Mouse (Mus musculus) neural tube, embryonic 12.5 days (tissue): ENCODE measurements around the gene Ddx25. TPM values are rescaled to one million over a fixed set of nuclear protein-coding genes. Genes with fewer than 3 reads are reported as not detected.

Source experiments
- ATAC-seq: fragments of 200-750 bp; cut with Nextera tagmentation; 2 replicates; pipeline ENCODE4 v1.8.0; 2017; ENCODE audit warnings: low read depth, mild to moderate bottlenecking, moderate TSS enrichment, moderate library complexity; ENCODE audit not compliant: low FRiP score
- H3K27ac ChIP-seq: fragments of 300-500 bp; sonication (generic); 2 replicates; pipeline ENCODE4 v1.5.1; 2016
- H3K27me3 ChIP-seq: fragments of 300-500 bp; sonication (generic); replicated peaks from 2 replicates; pipeline ENCODE4 v1.6.1; 2016; ENCODE audit warnings: mild to moderate bottlenecking
- H3K36me3 ChIP-seq: fragments of 300-500 bp; sonication (generic); 2 replicates; pipeline ENCODE4 v1.6.1; 2016; ENCODE audit warnings: mild to moderate bottlenecking
- H3K4me1 ChIP-seq: fragments of 300-500 bp; sonication (generic); 2 replicates; pipeline ENCODE4 v1.6.1; 2016
- H3K4me2 ChIP-seq: fragments of 300-500 bp; sonication (generic); replicated peaks from 2 replicates; pipeline ENCODE4 v1.6.1; 2016; ENCODE audit warnings: mild to moderate bottlenecking
- H3K4me3 ChIP-seq: fragments of 300-500 bp; sonication (generic); 2 replicates; pipeline ENCODE4 v1.5.1; 2016
- H3K9ac ChIP-seq: fragments of 300-500 bp; sonication (generic); 2 replicates; pipeline ENCODE4 v1.6.1; 2016; ENCODE audit warnings: mild to moderate bottlenecking
- H3K9me3 ChIP-seq: fragments of 300-500 bp; sonication (generic); 2 replicates; pipeline ENCODE4 v1.6.1; 2016; ENCODE audit warnings: mild to moderate bottlenecking
- WGBS: fragments of 180-500 bp; shearing (Covaris S2); methylation state at CpG from one replicate; pipeline ENCODE4 v1.1.7; 2016; 5-methylcytosine and 5-hydroxymethylcytosine counted together
- polyA plus RNA-seq: library from polyadenylated mRNA; unstranded; fragments of >200 nt; fragmentation: Nextera tagmentation; extraction: Ambion mirVana; gene quantifications from 2 replicates; pipeline ENCODE4 v1.2.1, GENCODE M21; 2016

The Ddx25 gene
- polyA plus RNA-seq, 1 experiment from 2014 or later, result 15.7 TPM

- Histone ChIP-seq H3K27me3 (no peaks in the 10 kb centered on the region), H3K9me3 (no peaks in the 10 kb centered on the region), H3K4me1 (no peaks in the 10 kb centered on the region), H3K4me2 (no peak overlapping the region), H3K27ac (no peak overlapping the region), H3K36me3 (no peaks in the 10 kb centered on the region), H3K4me3 (no peak overlapping the region), H3K9ac (no peak overlapping the region)
- WGBS, result 89% methylated on average over 5 of the region's 5 CpGs
- ATAC-seq, result no peak
Measured at GRCm38 (mm10) chr9:35516182-35516581, 42.1 kb downstream of the Ddx25 start.

GRCm38 (mm10) chr9:35513900-35514299, 44.4 kb downstream of the Ddx25 start:
- Histone ChIP-seq H3K27me3 (no peaks in the 10 kb centered on the region), H3K9ac (no peak overlapping the region), H3K9me3 (no peaks in the 10 kb centered on the region), H3K36me3 (no peaks in the 10 kb centered on the region), H3K4me3 (no peak overlapping the region), H3K4me1 (no peaks in the 10 kb centered on the region), H3K27ac (no peak overlapping the region), H3K4me2 (no peak overlapping the region)
- 84% methylated on average over 4 of the region's 4 CpGs for WGBS
- ATAC-seq, result no peak

DNA sequence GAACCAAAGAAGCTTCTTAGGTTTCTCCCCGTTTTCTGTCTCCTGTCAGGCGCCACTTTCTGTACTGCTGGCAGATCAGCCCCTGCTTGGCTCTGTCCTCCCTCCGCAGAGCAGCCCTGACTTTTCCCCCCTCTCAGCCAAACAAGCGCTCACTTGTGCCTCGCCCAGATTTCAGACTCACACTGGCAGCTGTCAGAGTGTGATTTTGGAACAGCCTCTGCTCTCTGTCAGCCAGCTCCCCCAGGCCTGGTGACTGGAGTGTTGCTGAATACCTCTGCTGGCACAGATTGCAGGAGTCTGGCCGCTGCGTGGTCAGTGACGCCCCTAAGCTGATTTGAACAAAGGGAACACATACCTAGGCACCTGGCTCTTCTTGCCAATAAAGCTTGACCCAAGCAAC, 50.1 kb downstream of the Ddx25 start:
- H3K27ac ChIP-seq, result no peak overlapping the region
- no peaks in the 10 kb centered on the region for H3K4me1 ChIP-seq
- no peaks in the 10 kb centered on the region for H3K27me3 ChIP-seq
- no peak overlapping the region for H3K4me2 ChIP-seq
- no peaks in the 10 kb centered on the region for H3K9me3 ChIP-seq
- H3K36me3 ChIP-seq, result peaks cover 18% of the 10 kb centered on the region; the same call in 1 of the 2 replicates
- no peak overlapping the region for H3K9ac ChIP-seq
- ATAC-seq, result no peak
- H3K4me3 ChIP-seq, result no peak overlapping the region
- 67% methylated on average over 8 of the region's 8 CpGs for WGBS

DNA sequence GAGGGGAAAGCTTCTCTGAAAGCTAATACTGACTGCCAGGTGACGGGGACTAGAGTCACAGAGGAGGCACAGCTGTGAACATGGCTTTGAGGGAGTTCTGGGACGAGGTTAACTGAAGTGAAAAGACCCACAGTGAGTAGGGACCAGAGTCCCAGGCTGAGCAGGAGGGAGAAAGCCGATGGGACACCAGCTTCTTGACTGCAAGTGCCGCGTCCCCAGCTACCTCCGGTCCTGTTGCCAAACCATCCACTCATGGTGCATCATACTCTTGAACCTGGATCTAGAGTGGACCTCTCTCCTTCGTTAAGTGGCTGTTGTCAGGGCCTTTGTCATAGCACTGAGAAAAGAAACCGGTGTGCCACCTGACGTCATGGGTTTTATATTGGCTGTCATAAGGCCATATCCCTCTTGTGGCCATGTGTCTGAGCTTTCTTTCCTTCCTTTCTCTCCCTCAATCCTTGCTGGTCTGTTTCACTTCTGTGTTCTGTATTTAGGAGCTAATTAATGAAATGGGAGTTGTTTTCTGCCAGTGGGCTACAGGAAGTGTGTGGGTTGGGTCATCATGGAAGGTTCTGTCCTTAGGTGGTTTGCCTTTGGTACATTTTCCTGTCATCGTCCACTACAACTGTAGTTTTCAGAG, 55.8 kb downstream of the Ddx25 start:
- Histone ChIP-seq H3K4me1 (no peaks in the 10 kb centered on the region), H3K9me3 (no peaks in the 10 kb centered on the region), H3K4me2 (no peak overlapping the region), H3K9ac (no peak overlapping the region), H3K27ac (no peak overlapping the region), H3K36me3 (peaks cover 43% of the 10 kb centered on the region; the same call in 1 of the 2 replicates), H3K27me3 (no peaks in the 10 kb centered on the region), H3K4me3 (no peak overlapping the region)
- WGBS, result 89% methylated on average over 10 of the region's 10 CpGs
- no peak for ATAC-seq

- Histone ChIP-seq H3K9me3 (no peaks in the 10 kb centered on the region), H3K9ac (no peak overlapping the region), H3K4me2 (no peak overlapping the region), H3K27me3 (no peaks in the 10 kb centered on the region), H3K27ac (no peak overlapping the region), H3K4me1 (no peaks in the 10 kb centered on the region), H3K4me3 (no peak overlapping the region), H3K36me3 (peaks cover 37% of the 10 kb centered on the region; the same call in 1 of the 2 replicates)
- ATAC-seq, result no peak
- 89% methylated on average over 6 of the region's 6 CpGs for WGBS
Measured at GRCm38 (mm10) chr9:35499946-35500345, 58.4 kb downstream of the Ddx25 start.

DNA sequence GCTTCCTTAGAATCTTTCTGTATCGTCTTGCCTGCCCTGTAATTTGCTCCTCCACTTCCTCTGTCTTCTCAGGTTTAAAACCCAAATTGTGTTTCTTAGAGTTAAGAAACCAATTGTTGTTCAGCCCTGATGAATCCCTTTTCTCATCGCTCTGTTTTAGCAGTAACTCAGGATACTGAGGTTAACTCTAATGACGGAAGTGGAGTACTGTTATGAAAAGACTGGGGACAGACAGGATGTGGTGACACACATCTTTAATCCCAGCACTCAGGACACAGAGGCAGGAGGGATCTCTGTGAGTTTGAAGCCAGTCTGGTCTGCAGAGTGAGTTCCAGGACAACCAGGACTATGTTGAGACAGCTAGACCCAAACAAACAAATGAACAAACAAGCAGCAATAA, 62.9 kb downstream of the Ddx25 start:
- no peak overlapping the region for H3K27ac ChIP-seq
- H3K36me3 ChIP-seq, result peaks cover 16% of the 10 kb centered on the region
- no peak overlapping the region for H3K9ac ChIP-seq
- H3K9me3 ChIP-seq, result no peaks in the 10 kb centered on the region
- H3K27me3 ChIP-seq, result no peaks in the 10 kb centered on the region
- 71% methylated on average over 3 of the region's 3 CpGs for whole genome bisulfite sequencing
- ATAC-seq, result no peak
- no peaks in the 10 kb centered on the region for H3K4me1 ChIP-seq
- no peak overlapping the region for H3K4me2 ChIP-seq
- H3K4me3 ChIP-seq, result no peak overlapping the region

GRCm38 (mm10) chr9:35494937-35495336, 63.4 kb downstream of the Ddx25 start:
- no peak overlapping the region for H3K4me3 ChIP-seq
- H3K27me3 ChIP-seq, result no peaks in the 10 kb centered on the region
- ATAC-seq, result no peak
- no peak overlapping the region for H3K9ac ChIP-seq
- no peaks in the 10 kb centered on the region for H3K4me1 ChIP-seq
- no peak overlapping the region for H3K4me2 ChIP-seq
- H3K27ac ChIP-seq, result no peak overlapping the region
- WGBS, result 36% methylated on average over 4 of the region's 4 CpGs
- H3K36me3 ChIP-seq, result peaks cover 16% of the 10 kb centered on the region
- no peaks in the 10 kb centered on the region for H3K9me3 ChIP-seq

DNA sequence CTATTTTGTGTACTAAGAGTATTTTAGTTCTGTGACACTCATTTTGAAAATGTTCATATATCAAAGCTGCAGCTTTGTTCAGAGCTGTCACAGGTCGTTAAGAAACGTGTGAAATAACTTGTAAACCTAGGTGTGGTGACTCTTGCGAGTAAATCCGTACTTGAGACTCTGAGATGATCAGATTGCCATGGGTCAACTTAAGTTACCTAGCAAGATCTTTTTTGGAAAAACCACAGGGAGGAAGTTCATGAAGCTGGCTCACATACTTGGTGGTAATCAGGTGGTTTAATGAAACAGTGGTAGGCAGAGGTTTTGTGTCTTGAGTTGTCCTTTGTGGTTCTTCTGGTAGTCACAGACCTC, 64.6 kb downstream of the Ddx25 start:
- no peaks in the 10 kb centered on the region for H3K27me3 ChIP-seq
- H3K9me3 ChIP-seq, result no peaks in the 10 kb centered on the region
- WGBS, result 40% methylated on average over 4 of the region's 4 CpGs
- H3K4me1 ChIP-seq, result no peaks in the 10 kb centered on the region
- no peak overlapping the region for H3K4me2 ChIP-seq
- ATAC-seq, result no peak
- no peak overlapping the region for H3K27ac ChIP-seq
- H3K9ac ChIP-seq, result no peak overlapping the region
- H3K36me3 ChIP-seq, result peaks cover 25% of the 10 kb centered on the region
- no peak overlapping the region for H3K4me3 ChIP-seq

DNA sequence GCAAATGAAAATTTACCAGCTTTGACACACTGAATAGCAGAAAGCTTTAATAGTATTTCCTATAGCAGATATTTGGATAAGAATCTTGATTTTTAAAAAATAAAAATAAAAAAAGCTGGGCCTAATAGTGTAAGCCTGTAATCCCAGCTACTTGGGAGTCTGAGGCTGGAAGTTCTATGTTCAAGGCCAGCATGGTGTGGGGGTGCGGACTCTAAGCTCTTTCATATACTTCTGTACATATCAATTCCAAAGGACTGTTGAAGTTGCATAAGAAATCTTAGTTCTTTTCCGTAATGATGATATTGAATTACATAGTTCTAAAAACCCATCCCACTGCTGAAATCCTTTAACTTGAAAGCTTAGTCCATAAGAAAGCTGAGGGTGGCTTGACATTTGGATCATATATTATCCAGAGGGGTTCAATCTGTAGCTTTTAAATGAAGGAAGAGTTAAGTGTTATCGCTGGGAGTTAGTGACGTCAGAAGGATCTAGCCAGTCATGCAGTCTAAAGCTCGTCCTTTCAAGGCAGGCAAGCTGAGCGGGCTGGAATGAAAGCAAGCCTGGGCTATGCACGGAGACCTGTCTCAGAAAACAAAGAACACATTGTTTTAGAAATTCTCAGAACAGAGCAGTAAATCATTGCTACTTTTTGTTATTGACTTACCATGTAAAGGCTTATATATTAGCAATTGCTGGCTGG, 65.1 kb downstream of the Ddx25 start:
- Histone ChIP-seq H3K9me3 (no peaks in the 10 kb centered on the region), H3K27ac (no peak overlapping the region), H3K4me3 (no peak overlapping the region), H3K4me2 (no peak overlapping the region), H3K27me3 (no peaks in the 10 kb centered on the region), H3K9ac (no peak overlapping the region), H3K4me1 (no peaks in the 10 kb centered on the region), H3K36me3 (peaks cover 27% of the 10 kb centered on the region)
- peak; percentile 72; the same call in 1 of the 2 replicates for ATAC-seq
- WGBS, result 36% methylated on average over 7 of the region's 7 CpGs

DNA sequence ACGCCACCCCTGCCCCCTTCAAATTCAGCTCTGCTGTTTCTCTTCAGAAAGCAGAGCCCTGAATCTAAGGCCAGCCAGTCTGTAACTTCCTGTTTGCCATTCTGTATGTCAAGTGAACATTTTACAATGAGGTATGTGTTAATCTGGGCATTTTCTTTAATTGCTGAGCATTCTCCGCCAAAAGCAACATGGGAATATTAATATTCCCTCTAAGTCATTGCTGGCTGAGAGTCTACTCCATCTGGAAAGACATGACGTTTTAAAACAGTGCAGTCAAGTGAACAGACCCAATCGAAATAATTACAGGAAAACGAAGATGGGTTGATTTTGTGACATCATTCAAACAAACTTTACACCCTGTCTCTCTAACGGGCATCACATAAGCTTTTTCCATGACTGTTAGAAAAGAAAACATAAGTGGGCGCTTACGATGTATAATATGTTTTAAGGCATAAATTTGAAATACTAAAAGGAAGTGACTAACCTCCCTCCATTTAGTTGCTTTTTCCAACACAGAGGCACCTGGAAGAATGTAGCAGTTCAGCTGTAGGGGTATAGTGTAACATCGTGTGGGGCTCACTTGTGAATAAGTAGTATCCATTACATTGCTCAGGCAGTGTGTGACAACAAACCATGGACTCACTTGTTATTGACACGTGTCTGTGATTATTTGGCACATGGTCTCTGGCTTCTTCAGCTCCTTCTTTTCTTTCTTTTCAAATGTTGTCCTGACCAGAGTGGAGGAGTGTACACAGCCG, 67.0 kb downstream of the Ddx25 start:
- ATAC-seq, result no peak
- Histone ChIP-seq H3K27me3 (no peaks in the 10 kb centered on the region), H3K27ac (no peak overlapping the region), H3K4me3 (no peak overlapping the region), H3K9ac (no peak overlapping the region), H3K4me2 (no peak overlapping the region), H3K4me1 (no peaks in the 10 kb centered on the region), H3K9me3 (no peaks in the 10 kb centered on the region), H3K36me3 (peaks cover 39% of the 10 kb centered on the region)
- WGBS, result 82% methylated on average over 11 of the region's 11 CpGs

DNA sequence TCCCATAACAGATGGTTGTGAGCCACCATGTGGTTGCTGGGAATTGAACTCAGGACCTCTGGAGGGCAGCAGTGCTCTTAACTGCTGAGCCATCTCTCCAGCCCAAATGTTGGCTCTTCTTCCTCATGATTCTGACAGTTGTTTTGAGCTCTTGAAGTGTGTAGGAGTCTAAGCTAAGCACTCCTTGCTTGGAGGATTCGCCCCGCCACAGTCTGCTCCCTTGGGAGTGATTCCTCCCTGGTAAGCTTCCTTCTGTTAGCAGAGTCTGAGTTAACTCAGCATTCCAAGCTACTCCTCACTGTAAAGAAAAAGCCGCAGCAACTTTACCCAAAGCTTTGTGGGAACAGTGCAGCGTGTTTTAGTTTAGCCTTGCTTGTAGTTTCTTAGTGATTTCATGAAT, 69.8 kb downstream of the Ddx25 start:
- Histone ChIP-seq H3K36me3 (peaks cover 56% of the 10 kb centered on the region), H3K27ac (no peak overlapping the region), H3K4me2 (no peak overlapping the region), H3K9ac (no peak overlapping the region), H3K9me3 (no peaks in the 10 kb centered on the region), H3K4me1 (no peaks in the 10 kb centered on the region), H3K27me3 (no peaks in the 10 kb centered on the region), H3K4me3 (no peak overlapping the region)
- no peak for ATAC-seq
- 90% methylated on average over 4 of the region's 4 CpGs for WGBS
